In the genomic region with DNA sequence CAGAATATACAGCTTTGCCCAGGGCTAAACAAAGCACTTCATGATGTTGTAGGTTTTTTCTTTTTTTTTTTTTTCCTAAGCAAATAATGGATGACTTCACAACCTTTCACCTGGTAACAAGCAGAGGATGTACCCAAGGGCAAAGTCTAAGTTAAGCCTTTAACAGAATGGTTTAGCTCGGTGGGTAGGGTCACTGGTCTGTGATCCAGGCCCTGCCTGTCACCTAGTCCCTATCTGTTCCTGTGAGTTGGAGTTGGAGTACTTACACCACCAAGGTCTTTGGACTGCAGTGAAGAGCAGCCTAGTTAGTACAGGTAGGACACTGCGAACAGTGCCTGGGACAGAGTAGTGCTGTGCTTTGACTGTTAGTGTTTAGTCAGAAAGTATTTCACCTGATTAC, we compare ENCODE assay signal across 31 mouse cellular contexts. TPM values are rescaled to one million over a fixed set of nuclear protein-coding genes. Genes with fewer than 3 reads are reported as not detected.
A peak's percentile ranks its signal among the peaks of the same experiment; 100 is the strongest.
DNase-seq lines count a peak whose midpoint lies in the region; ATAC-seq and TF ChIP-seq lines count a peak whose summit lies in the region.
"Had no signal": no experiment of that assay in that cellular context is flagged by ENCODE, and none has a peak within 500 bp of the region (broad histone marks: within the 10 kb centered on the region; RNA-seq: fewer than 3 reads in every experiment).

No protein-coding gene starts in this region.

- no peaks in the 10 kb centered on the region; the same call in 1 of the 2 replicates for H3K36me3 ChIP-seq in kidney, adult 2 months (ENCODE audit: control insufficient read depth, insufficient read depth, low read length)
- H3K36me3 ChIP-seq in liver, adult 2 months (ENCODE audit: control insufficient read depth, insufficient read depth, low read length), result peaks cover 26% of the 10 kb centered on the region
- peaks cover 16% of the 10 kb centered on the region for H3K36me3 ChIP-seq in liver, embryonic 14.5 days (replicated peaks; ENCODE audit: control insufficient read depth, insufficient read depth, low read depth)
- H3K36me3 ChIP-seq in midbrain, embryonic 13.5 days, result peaks cover 42% of the 10 kb centered on the region

- H3K27ac ChIP-seq in kidney, adult 2 months (ENCODE audit: insufficient read depth, low read depth, low read length), result no peak overlapping the region
- peak overlapping the region; percentile 72 for H3K27ac ChIP-seq in liver, adult 2 months (replicated peaks; ENCODE audit: insufficient read depth, low read depth, low read length)
- no peak overlapping the region for H3K27ac ChIP-seq in liver, embryonic 14.5 days
- H3K27ac ChIP-seq in midbrain, embryonic 13.5 days, result no peak overlapping the region
- H3K27ac ChIP-seq: embryonic facial prominence, embryonic 10.5 days; embryonic facial prominence, embryonic 15.5 days; forebrain, embryonic 12.5 days; heart, embryonic 10.5 days; heart, embryonic 15.5 days; left cerebral cortex, adult 2 months; limb, embryonic 12.5 days; neural tube, embryonic 12.5 days had no signal

- H3K9me3 ChIP-seq in liver, embryonic 14.5 days (ENCODE audit: control insufficient read depth, low read length), result no peaks in the 10 kb centered on the region
- H3K9me3 ChIP-seq in midbrain, embryonic 13.5 days, result no peaks in the 10 kb centered on the region
- H3K9me3 ChIP-seq: embryonic facial prominence, embryonic 10.5 days; embryonic facial prominence, embryonic 15.5 days; forebrain, embryonic 12.5 days; heart, embryonic 10.5 days; heart, embryonic 15.5 days; limb, embryonic 12.5 days; neural tube, embryonic 12.5 days had no signal

- no peaks in the 10 kb centered on the region for H3K27me3 ChIP-seq in kidney, adult 2 months (replicated peaks; ENCODE audit: control insufficient read depth, insufficient read depth, low read length)
- H3K27me3 ChIP-seq in liver, adult 2 months (ENCODE audit: control insufficient read depth, insufficient read depth, low read length), result no peaks in the 10 kb centered on the region
- H3K27me3 ChIP-seq in liver, embryonic 14.5 days (ENCODE audit: control insufficient read depth, insufficient read depth, low read length), result no peaks in the 10 kb centered on the region
- H3K27me3 ChIP-seq in midbrain, embryonic 13.5 days, result no peaks in the 10 kb centered on the region
- H3K27me3 ChIP-seq: embryonic facial prominence, embryonic 15.5 days; forebrain, embryonic 12.5 days; heart, embryonic 15.5 days; limb, embryonic 12.5 days; neural tube, embryonic 12.5 days; Patski had no signal

- TF ChIP-seq EP300 in liver, embryonic 14.5 days (IDR thresholded peaks at IDR 0.05; ENCODE audit: low read depth), result no peak

- H3K9ac ChIP-seq in liver, adult 2 months (ENCODE audit: low read depth, low read length), result 0 out of 2 replicates have a peak overlapping the region, but pooled peaks have one; percentile 6
- no peak overlapping the region for H3K9ac ChIP-seq in liver, embryonic 14.5 days (replicated peaks)
- H3K9ac ChIP-seq in midbrain, embryonic 13.5 days (replicated peaks), result no peak overlapping the region
- H3K9ac ChIP-seq: embryonic facial prominence, embryonic 15.5 days; forebrain, embryonic 12.5 days; forebrain, postnatal 0 days; heart, embryonic 15.5 days; limb, embryonic 12.5 days; neural tube, embryonic 12.5 days had no signal

- no peaks in the 10 kb centered on the region for H3K4me1 ChIP-seq in kidney, adult 2 months (ENCODE audit: control insufficient read depth, insufficient read depth, low read length)
- peaks cover 3% of the 10 kb centered on the region; the same call in 1 of the 2 replicates for H3K4me1 ChIP-seq in liver, adult 2 months (ENCODE audit: control insufficient read depth, insufficient read depth, low read length)
- no peaks in the 10 kb centered on the region for H3K4me1 ChIP-seq in liver, embryonic 14.5 days (replicated peaks; ENCODE audit: control insufficient read depth in 2 of 2, insufficient read depth in 2 of 2, low read length in 1 of 2)
- no peaks in the 10 kb centered on the region for H3K4me1 ChIP-seq in midbrain, embryonic 13.5 days (replicated peaks)
- H3K4me1 ChIP-seq: embryonic facial prominence, embryonic 10.5 days; embryonic facial prominence, embryonic 15.5 days; forebrain, embryonic 12.5 days; heart, embryonic 10.5 days; heart, embryonic 15.5 days; neural tube, embryonic 12.5 days had no signal

- DNase-seq in kidney, adult 2 months, result peak; percentile 65
- no peak for DNase-seq in kidney, adult 18-20 months
- DNase-seq in liver, adult 2 months (ENCODE audit: extremely low read depth, low read depth, low spot score), result peak; percentile 96
- no peak for DNase-seq in liver
- DNase-seq in liver, embryonic 14.5 days (ENCODE audit: low read depth in 3 of 3, low spot score in 3 of 3), result no peak
- peak; percentile 60 for DNase-seq in yolk sac, embryonic 10.5 days (ENCODE audit: low spot score)
- DNase-seq: adrenal gland, postnatal 10 days; cerebellum, adult 8-10 months; cerebellum, postnatal 25 days; forebrain, postnatal 0 days; gastrocnemius, postnatal 25 days; heart, adult 11 months; layer of hippocampus, adult 9-11 months; lung, adult 2 months; lung, postnatal 10 days; right cerebral cortex, adult 18-20 months; spleen, adult 18-20 months had no signal

- no peak overlapping the region for H3K4me2 ChIP-seq in liver, embryonic 14.5 days (ENCODE audit: low read depth)
- H3K4me2 ChIP-seq in midbrain, embryonic 13.5 days (replicated peaks), result no peak overlapping the region
- H3K4me2 ChIP-seq: embryonic facial prominence, embryonic 15.5 days; forebrain, embryonic 12.5 days; heart, embryonic 15.5 days; limb, embryonic 12.5 days; neural tube, embryonic 12.5 days had no signal

- 71% methylated on average over 2 of the region's 2 CpGs for WGBS in kidney, adult 2 months
- 26% methylated on average over 2 of the region's 2 CpGs for WGBS in liver, adult 2 months
- 62% methylated on average over 2 of the region's 2 CpGs for WGBS in liver, embryonic 14.5 days (ENCODE audit: insufficient replicate concordance)
- 93% methylated on average over 2 of the region's 2 CpGs for WGBS in midbrain, embryonic 13.5 days

- TF ChIP-seq POLR2A in kidney, adult 2 months (IDR thresholded peaks at IDR 0.05; ENCODE audit: low read depth, low read length), result no peak
- no peak for TF ChIP-seq POLR2A in liver, adult 2 months (IDR thresholded peaks at IDR 0.05; ENCODE audit: extremely low read depth, insufficient read depth, low read length)

- H3K4me3 ChIP-seq in kidney, adult 2 months (ENCODE audit: insufficient read depth, low read depth, low read length), result no peak overlapping the region
- no peak overlapping the region; the same call in 1 of the 2 replicates for H3K4me3 ChIP-seq in liver, adult 2 months (ENCODE audit: insufficient read depth, low read depth, low read length)
- H3K4me3 ChIP-seq in liver, embryonic 14.5 days (ENCODE audit: insufficient read depth in 1 of 2, low read depth in 2 of 2, low read length in 2 of 2), result no peak overlapping the region
- no peak overlapping the region for H3K4me3 ChIP-seq in midbrain, embryonic 13.5 days (replicated peaks)
- H3K4me3 ChIP-seq: embryonic facial prominence, embryonic 10.5 days; embryonic facial prominence, embryonic 15.5 days; forebrain, embryonic 12.5 days; heart, embryonic 10.5 days; heart, embryonic 15.5 days; left cerebral cortex, adult 2 months; limb, embryonic 12.5 days; myocyte; neural tube, embryonic 12.5 days had no signal

- H3K79me2 ChIP-seq in liver, adult 2 months (ENCODE audit: control insufficient read depth, insufficient read depth, low read length), result no peaks in the 10 kb centered on the region

- no peak for TF ChIP-seq CTCF in kidney, adult 2 months (conservative IDR thresholded peaks at IDR 0.05; ENCODE audit: insufficient read depth, insufficient read length, low read depth, low read length)
- no peak for TF ChIP-seq CTCF in liver, adult 2 months (IDR thresholded peaks at IDR 0.05; ENCODE audit: low read depth, low read length)
- no peak for TF ChIP-seq CTCF in liver, embryonic 14.5 days (IDR thresholded peaks at IDR 0.05; ENCODE audit: low read depth)

- peak; percentile 55 for ATAC-seq in liver, embryonic 14.5 days (ENCODE audit: insufficient read depth)
- no peak for ATAC-seq in monocyte, adult 5-6 weeks (replicated peaks; ENCODE audit: insufficient number of reproducible peaks, low FRiP score, low TSS enrichment, poor library complexity, severe bottlenecking)
- ATAC-seq in midbrain, embryonic 13.5 days, result no peak
- ATAC-seq: forebrain, postnatal 0 days; hindbrain, embryonic 16.5 days; midbrain, embryonic 16.5 days; Patski had no signal

RNA-seq across cellular contexts. Expression of a gene that starts 53.7 kb away (rescaled TPM):
- polyA plus RNA-seq in kidney, adult 2 months (2012; rRNA removed), result 6.4 and 7.0 TPM in 2 replicates
- 9.0 and 13.5 TPM in 2 replicates for total RNA-seq in liver, adult 2 months (2014; rRNA removed)
- polyA plus RNA-seq in liver, adult 2 months (2012; rRNA removed), result 3.3 and 6.1 TPM in 2 replicates
- 5.2 and 8.1 TPM in 2 replicates for polyA plus RNA-seq in liver, embryonic 14.5 days (2012; rRNA removed)
- polyA plus RNA-seq in liver, embryonic 14.5 days (2014; fragmentation: Nextera tagmentation; extraction: Ambion mirVana), result 9.2 and 11.3 TPM in 2 replicates
- total RNA-seq in monocyte, adult 5-6 weeks (2017), result 24.7 to 48.8 TPM (median 34.9 TPM) in 3 replicates
- 45.2 and 45.4 TPM in 2 replicates for polyA plus RNA-seq in midbrain, embryonic 13.5 days (2015; fragmentation: Nextera tagmentation; extraction: Ambion mirVana)

Comparison
In these comparisons a context has a peak if more than half of its experiments do, and no peak if none do; other contexts are left out.
1. DNase-seq: peak in kidney, adult 2 months (single experiment), liver, adult 2 months (single experiment) and yolk sac, embryonic 10.5 days (single experiment); none in kidney, adult 18-20 months (single experiment), liver (single experiment) and liver, embryonic 14.5 days (0 of 3).